Mouse (Mus musculus) ES-E14 (cell line): ENCODE measurements at regions not wholly inside any gene's neighbourhood (a gene's known extent, or its start where the extent isn't known, plus 50 kb on each side); places are given as distances from the start of the nearest gene placed in this dataset.

Source experiments
- CHD2 ChIP-seq: IDR thresholded peaks from 2 replicates; pipeline ENCODE4 v1.6.1; 2014; ENCODE audit warnings: mild to moderate bottlenecking, low read depth, low read length, inconsistent platforms
- MAFK ChIP-seq: IDR thresholded peaks from 2 replicates; pipeline ENCODE4 v1.6.1; 2014; ENCODE audit warnings: mild to moderate bottlenecking, low read depth, low read length, inconsistent platforms; ENCODE audit not compliant: insufficient read depth

GRCm38 (mm10) chr4:142474018-142474417 lies 234.8 kb upstream of the Kazn start:
- TF ChIP-seq MAFK: no peak
- no peak for TF ChIP-seq CHD2
